Mouse (Mus musculus) MEL-GATA-1-ER (cell line): ENCODE measurements around the gene Reg3b.
"Not testable (repeated sequence)": the region's sequence is repeated elsewhere in the genome, so short reads cannot be mapped to it uniquely, and the experiment has no call there.

Source experiments
- DNase-seq: peaks from one replicate; pipeline ENCODE4 v3.0.0-alpha.2; 2012; ENCODE audit warnings: low read depth; ENCODE audit errors: extremely low read depth

The Reg3b gene

DNA sequence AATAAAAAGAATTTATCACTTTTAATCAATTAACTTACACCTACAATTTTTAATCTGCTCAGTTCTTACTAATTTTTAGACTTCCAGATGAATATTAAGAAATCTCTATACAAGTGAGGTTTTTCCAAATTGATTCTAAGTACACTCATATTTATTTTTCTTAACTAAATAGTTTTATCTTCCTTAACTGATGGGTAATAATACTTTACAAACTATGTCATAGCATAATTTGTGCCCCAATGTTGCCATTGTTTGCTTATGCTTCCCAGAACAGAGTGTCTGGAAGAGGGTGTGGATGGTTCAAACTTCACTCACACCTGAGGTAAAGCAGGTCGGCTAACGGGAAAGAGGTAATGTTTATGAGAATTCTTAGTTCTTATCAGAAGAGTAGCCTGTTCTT lies at the start of gene Reg3b:
Reg3b (plus strand) TSS at position 301 of the 400 bp plus-strand sequence.
- DNase-seq = no peak

DNA sequence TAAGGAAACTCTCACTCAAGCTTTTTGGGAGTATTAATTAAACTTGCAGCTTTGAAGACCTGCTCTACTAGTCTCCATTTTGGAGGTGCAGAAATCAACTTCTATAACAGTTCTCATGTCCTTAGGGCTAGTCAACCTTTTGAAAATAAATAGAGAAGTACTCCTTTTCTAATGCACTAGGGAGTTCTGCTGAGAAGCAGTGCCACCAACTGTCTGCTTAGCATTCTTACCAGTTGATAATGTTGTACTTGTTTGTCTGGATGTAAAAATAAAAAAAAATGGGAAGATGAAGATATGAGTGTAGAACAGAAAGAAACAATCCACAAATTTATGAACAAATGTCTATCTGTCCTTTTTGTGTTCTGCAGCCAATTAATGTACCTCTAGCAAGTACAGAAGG lies 42.7 kb upstream of the Reg3b start:
- DNase-seq = no peak

DNA sequence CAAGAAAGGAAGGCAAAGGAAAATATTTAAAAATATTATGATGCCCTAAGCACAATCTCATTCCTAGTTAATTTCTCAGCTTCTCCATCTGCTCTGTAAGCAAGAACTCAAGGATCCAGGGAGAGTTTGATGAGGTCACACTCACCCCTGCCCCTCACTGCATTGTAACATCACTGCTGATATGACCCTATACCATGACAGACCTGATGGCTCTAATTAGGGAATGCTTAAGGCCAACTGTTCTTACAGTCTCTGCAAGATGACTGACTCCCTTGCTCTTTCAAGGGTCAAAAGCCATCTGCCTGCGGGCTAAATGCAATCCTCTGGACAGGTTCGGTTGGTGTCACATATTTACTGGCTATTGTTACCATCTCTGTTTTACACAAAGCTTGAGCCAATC lies 41.3 kb upstream of the Reg3b start:
- no peak for DNase-seq

DNA sequence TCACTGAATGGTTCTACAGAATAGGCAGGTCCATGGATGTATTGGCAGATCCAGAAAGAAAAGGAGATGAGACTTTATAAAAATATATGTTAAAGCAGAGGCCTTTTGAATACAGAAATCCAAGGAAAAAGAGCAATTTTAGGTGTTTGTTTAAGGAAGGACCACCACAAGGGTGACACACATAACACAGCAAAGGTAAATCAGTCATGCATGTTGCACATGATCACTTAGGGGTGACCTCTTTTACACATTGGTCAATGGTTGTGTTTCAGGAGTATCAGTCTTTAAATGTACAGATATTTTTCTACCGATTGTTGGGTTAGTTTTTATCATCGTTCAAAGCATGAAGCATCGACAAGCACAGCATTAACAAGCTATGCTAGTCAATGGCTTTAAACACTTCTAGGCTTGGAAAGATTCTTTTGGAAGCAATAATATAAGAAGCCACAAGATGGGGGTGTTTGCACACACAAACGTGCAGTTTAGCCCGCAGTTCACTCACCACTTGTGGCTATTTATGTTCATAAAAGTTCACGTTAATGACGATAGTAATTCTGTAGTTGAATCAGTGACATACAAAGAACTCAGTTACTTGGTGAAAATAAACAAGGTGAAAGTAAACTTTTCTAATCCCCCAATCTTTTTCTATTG lies 38.4 kb upstream of the Reg3b start:
- DNase-seq = no peak

DNA sequence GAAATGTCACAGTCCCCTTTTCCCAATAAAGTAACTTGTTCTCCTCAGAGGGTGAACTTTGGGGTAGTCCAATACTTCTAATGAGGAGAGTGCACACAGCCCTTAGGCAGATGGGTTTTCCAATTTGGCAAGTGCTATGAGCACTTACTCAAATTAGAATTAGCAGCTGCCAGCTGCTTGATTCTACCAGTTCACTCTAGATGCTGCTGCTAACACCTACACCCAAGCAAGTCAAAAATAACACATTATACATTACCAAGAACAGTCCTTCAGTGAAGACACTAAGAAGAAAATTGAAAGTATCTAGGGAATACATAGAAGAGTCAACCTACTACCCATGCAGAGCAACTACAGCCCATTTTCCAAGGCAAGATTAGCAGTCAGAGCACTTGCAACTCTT lies 30.2 kb upstream of the Reg3b start:
- no peak for DNase-seq

DNA sequence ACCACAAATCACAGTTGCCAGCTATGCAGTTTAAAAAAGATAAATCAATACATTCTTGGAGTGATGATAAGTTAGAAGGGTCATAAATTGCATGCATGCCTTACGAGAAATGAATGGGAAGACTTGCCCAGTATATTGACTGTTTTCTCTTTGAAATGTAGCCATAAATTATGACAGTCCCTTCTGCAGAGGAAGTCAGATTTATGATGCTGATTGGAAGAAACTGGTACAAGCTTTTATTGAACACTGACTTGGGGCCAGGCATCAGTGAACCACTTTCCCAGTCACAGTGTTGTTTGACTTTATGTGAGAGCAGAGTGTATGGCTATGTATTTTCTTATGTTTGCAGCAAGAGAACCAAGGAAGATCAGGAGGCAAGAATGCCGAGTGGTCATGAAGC lies 28.8 kb upstream of the Reg3b start:
- DNase-seq = no peak

DNA sequence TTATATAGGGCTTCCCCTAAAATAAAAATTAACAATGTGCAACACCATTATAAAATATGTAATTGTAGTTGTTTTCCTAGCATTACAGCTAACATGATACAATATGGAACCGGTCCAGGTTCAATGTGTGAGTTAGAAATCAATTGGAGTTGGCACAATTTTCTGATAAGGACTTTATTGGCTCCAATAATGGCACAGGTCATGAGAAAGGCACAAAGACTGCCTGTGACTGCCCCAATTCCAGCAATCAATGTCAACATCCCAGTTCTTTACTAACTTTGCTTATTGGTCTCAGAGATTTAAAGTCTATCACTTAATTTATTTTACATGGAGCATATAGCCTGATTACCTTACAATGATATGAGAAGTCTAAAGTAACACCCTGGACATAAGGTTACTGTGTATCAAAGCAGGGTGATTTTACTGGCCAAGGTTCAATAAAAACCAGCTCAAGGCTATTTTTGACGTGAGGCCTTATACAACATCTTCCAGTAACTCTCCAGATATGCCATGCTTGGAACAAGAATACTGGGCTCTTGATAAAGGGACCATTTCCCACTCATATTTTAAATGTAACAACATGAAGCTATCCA lies 8.4 kb upstream of the Reg3b start:
- DNase-seq = no peak

DNA sequence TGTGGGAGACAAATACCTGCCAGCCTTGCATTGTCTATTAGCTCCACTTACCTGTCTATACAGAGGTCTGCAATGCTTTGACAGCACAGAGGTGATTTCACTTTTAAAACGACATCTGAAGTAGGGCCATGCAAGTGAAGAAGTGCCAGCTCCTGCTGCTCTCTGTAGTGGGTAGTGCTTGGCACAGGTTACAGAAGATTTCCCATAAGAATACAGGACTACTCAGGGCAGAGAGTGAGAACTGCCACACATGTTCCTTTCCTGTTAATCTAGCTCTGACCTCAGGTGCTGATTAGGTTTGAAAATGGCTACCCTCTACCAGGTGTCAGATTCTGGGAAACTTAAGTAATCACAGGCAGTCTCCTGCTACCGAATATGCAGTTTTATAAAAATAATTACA lies 8.3 kb downstream of the Reg3b start, which contains the start of gene Reg3d:
Reg3d (minus strand) TSS at position 101 of the 400 bp plus-strand sequence.
- DNase-seq = no peak

DNA sequence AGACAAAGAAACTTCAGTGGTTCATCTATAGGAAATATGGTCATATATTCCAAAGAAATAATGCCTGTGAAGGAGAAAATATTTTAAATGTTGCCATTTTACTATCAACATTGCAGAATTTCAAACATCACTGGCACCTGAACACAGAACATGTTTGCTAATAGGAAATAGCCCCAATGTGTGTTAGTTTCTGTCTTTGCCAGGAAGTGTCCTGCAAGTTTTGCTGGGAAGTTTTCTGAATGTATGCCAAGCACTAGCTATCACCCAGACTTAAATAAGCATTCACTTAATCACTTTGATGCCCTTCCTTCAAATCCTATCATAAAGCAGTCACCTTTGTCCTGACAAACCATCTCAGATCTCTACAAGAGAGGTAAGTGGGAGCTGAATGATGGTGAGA lies 10.0 kb downstream of the Reg3b start, which contains the start of gene Reg3a:
Reg3a (plus strand) TSS at position 301 of the 400 bp plus-strand sequence.
- no peak for DNase-seq

DNA sequence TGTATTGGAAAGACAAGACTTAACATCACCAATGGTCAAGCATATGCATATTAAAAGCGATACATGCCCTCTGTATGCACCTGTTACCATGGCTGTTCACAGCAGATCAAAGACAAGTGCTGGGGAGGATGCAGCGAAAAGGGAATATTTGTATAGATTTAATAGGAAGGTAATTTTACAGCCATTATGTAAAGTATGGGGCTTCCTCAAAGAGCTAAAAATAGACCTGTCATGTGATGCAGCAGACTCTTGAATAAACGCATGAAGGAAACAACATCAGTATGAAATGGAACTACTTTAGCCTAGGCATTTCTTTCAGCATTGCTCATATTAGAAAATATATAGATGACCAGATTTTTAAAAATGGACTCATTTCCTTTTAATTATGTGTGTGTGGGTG lies 15.2 kb downstream of the Reg3b start:
- DNase-seq = no peak

DNA sequence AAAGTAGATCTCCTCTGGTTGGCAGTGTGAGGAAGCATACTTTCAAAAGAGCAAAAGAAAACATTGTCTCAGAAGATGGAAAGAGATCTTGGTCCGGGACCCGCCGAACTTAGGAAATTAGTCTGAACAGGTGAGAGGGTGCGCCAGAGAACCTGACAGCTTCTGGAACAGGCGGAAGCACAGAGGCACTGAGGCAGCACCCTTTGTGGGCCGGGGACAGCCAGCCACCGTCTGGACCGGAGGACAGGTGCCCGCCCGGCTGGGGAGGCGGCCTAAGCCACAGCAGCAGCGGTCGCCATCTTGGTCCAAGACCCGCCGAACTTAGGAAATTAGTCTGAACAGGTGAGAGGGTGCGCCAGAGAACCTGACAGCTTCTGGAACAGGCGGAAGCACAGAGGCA lies 24.9 kb downstream of the Reg3b start, which contains the start of gene Reg2:
Reg2 (plus strand) TSS at position 301 of the 400 bp plus-strand sequence.
- not testable (repeated sequence) for DNase-seq

DNA sequence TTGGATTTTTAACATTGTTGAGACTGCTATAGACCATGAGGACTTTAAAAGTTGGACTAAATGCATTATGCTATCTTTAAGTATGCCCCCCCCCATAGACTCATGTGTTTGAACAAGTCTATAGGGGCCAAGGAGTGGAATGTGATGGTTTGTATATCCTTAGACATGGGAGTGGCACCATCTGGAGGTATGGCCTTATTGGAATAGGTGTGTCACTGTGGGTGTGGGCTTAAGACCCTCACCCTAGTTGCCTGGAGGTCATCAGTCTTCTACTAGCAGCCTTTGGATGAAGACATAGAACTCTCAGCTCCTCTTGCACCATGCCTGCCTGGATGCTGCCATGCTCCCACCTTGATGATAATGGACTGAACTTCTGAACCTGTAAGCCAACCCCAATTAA lies 52.0 kb downstream of the Reg3b start, which contains the start of gene Reg1:
Reg1 (plus strand) TSS at position 301 of the 400 bp plus-strand sequence.
- DNase-seq = not testable (repeated sequence)
